Mouse (Mus musculus) hindbrain, embryonic 11.5 days (tissue): ENCODE results near the gene Ube2o. TPM values are rescaled to one million over a fixed set of nuclear protein-coding genes. Genes with fewer than 3 reads are reported as not detected.
A peak's percentile ranks its signal among the peaks of the same experiment; 100 is the strongest.

Source experiments
- ATAC-seq: fragments of 200-750 bp; cut with Nextera tagmentation; 2 replicates; pipeline ENCODE4 v1.8.0; 2017; ENCODE audit warnings: mild to moderate bottlenecking, moderate TSS enrichment, moderate library complexity; ENCODE audit not compliant: low FRiP score
- DNase-seq: peaks from one replicate; pipeline ENCODE4 v3.0.0-alpha.2; 2015; ENCODE audit warnings: low spot score
- H3K27ac ChIP-seq: fragments of 300-500 bp; sonication (generic); 2 replicates; pipeline ENCODE4 v1.5.1; 2014; ENCODE audit warnings: mild to moderate bottlenecking, low read depth, low read length
- H3K27me3 ChIP-seq: fragments of 300-500 bp; sonication (generic); 2 replicates; pipeline ENCODE4 v1.6.1; 2014; ENCODE audit warnings: mild to moderate bottlenecking, low read length, moderate library complexity, mixed read lengths; ENCODE audit not compliant: control insufficient read depth, insufficient read depth
- H3K36me3 ChIP-seq: fragments of 300-500 bp; sonication (generic); 2 replicates; pipeline ENCODE4 v1.6.1; 2014; ENCODE audit warnings: mild to moderate bottlenecking, low read length, moderate library complexity, mixed read lengths; ENCODE audit not compliant: control insufficient read depth, insufficient read depth
- H3K4me1 ChIP-seq: fragments of 300-500 bp; sonication (generic); replicated peaks from 2 replicates; pipeline ENCODE4 v1.6.1; 2014; ENCODE audit warnings: low read length, mixed read lengths; ENCODE audit not compliant: control insufficient read depth, insufficient read depth
- H3K4me2 ChIP-seq: fragments of 300-500 bp; sonication (generic); replicated peaks from 2 replicates; pipeline ENCODE4 v1.6.1; 2014; ENCODE audit warnings: mild to moderate bottlenecking, low read depth, low read length
- H3K4me3 ChIP-seq: fragments of 300-500 bp; sonication (generic); 2 replicates; pipeline ENCODE4 v1.5.1; 2014; ENCODE audit warnings: low read depth, low read length
- H3K9ac ChIP-seq: fragments of 300-500 bp; sonication (generic); 2 replicates; pipeline ENCODE4 v1.6.1; 2014; ENCODE audit warnings: low read depth, low read length
- H3K9me3 ChIP-seq: fragments of 300-500 bp; sonication (generic); 2 replicates; pipeline ENCODE4 v1.6.1; 2016; ENCODE audit warnings: low read length; ENCODE audit not compliant: control insufficient read depth
- WGBS: fragments of 180-500 bp; shearing (Covaris S2); extraction: QIAGEN DNeasy Blood & Tissue Kit; methylation state at CpG from one replicate; pipeline ENCODE4 v1.1.7; 2014; 5-methylcytosine and 5-hydroxymethylcytosine counted together
- polyA plus RNA-seq: library from polyadenylated mRNA; unstranded; fragments of >200 nt; fragmentation: Nextera tagmentation; extraction: Ambion mirVana; gene quantifications from 2 replicates; pipeline ENCODE4 v1.2.1, GENCODE M21; 2014

Ube2o gene
- polyA plus RNA-seq, 1 experiment from 2014 or later = 17.5 TPM

DNA sequence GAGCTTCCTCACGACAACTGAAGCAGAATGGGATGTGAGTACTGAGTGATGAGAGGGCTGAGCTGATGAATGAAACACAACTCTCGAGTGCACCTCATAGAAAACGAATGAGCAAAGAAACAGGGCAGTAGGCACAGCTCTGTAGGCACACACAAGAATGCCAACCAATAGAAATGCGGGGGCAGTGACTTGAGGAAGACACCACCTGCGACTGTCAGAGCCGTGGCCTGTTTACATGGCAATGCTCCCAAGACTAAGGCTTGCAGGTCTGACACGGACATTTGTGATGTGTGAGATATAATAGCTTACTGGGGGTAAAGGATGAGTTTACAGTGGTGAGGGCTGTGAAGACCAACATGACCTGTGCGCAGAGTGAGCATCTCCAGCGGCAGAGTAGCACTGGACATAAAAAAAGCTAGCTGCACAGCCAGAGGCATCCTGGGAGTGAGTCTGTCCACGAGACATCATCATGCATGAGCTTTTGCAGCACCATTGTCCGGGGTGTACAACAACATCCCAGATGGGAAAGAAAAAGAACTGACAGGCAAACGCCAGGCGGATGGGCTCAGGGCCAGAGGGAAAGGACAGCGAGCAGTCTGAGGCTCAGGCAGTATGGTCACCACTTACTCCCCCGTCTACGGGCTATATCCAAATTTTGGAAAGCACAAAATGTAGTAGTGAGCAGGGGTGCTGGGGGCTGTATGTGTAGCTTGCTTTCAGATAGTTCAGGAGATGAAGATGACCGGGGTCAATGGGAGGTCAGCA, 33.8 kb downstream of the Ube2o start:
- DNase-seq = no peak
- no peak overlapping the region for H3K4me2 ChIP-seq
- H3K36me3 ChIP-seq = peaks cover 22% of the 10 kb centered on the region
- no peak overlapping the region for H3K4me3 ChIP-seq
- H3K27ac ChIP-seq = no peak overlapping the region
- 87% methylated on average over 17 of the region's 17 CpGs for WGBS
- H3K9me3 ChIP-seq = no peaks in the 10 kb centered on the region
- no peak overlapping the region for H3K9ac ChIP-seq
- H3K4me1 ChIP-seq = no peaks in the 10 kb centered on the region
- no peak for ATAC-seq
- no peaks in the 10 kb centered on the region for H3K27me3 ChIP-seq

DNA sequence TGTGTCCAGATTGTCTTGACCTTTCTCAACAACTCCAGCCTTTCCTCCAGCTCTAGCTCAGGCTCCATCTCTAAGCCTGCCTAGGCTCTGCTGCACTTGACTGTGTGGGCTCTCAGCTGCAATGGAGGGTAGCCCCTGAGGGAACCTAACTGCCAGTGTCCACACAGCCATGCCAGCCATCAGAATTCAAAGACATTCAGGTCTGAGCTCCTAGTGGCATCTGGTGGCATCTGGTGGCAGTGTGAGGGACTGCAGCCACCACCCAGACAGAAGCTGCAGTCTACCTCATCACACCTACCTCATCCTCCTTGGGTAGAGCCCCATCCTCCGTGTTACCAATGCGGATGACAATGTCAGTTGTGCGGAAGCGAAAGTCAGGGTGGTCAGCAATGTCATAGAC, 38.1 kb downstream of the Ube2o start:
- Histone ChIP-seq H3K4me2 (no peak overlapping the region), H3K9ac (no peak overlapping the region), H3K4me1 (no peaks in the 10 kb centered on the region), H3K36me3 (peaks cover 36% of the 10 kb centered on the region), H3K27ac (no peak overlapping the region), H3K9me3 (no peaks in the 10 kb centered on the region), H3K4me3 (no peak overlapping the region), H3K27me3 (no peaks in the 10 kb centered on the region)
- ATAC-seq (no peak), DNase-seq (peak; percentile 49)
- 87% methylated on average over 4 of the region's 4 CpGs for WGBS

DNA sequence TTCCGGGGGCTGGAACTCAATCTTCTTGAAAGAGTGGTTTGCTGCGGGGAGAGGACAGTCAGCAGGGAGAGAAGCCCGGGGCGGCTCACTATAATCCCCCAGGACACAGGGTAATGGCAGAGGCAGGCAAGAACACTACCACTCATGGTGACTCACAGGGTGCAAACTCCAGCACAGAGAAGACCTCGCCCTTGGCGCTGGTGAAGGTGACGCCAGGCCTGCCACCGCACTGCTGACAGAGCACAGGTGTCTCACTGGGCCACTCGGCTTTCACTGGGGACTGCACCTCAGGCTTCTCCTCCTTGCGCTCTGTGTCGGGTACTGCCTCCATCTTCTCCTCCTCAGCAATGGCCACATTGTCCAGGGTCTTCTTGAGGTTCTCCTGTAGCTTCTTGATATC, 40.1 kb downstream of the Ube2o start:
- no peak for ATAC-seq
- no peaks in the 10 kb centered on the region for H3K27me3 ChIP-seq
- no peak overlapping the region for H3K4me2 ChIP-seq
- no peak overlapping the region for H3K4me3 ChIP-seq
- no peak overlapping the region for H3K9ac ChIP-seq
- 93% methylated on average over 11 of the region's 11 CpGs for WGBS
- H3K4me1 ChIP-seq = no peaks in the 10 kb centered on the region; the same call in 1 of the 2 replicates
- no peak overlapping the region for H3K27ac ChIP-seq
- no peaks in the 10 kb centered on the region for H3K9me3 ChIP-seq
- no peak for DNase-seq
- H3K36me3 ChIP-seq = peaks cover 35% of the 10 kb centered on the region

DNA sequence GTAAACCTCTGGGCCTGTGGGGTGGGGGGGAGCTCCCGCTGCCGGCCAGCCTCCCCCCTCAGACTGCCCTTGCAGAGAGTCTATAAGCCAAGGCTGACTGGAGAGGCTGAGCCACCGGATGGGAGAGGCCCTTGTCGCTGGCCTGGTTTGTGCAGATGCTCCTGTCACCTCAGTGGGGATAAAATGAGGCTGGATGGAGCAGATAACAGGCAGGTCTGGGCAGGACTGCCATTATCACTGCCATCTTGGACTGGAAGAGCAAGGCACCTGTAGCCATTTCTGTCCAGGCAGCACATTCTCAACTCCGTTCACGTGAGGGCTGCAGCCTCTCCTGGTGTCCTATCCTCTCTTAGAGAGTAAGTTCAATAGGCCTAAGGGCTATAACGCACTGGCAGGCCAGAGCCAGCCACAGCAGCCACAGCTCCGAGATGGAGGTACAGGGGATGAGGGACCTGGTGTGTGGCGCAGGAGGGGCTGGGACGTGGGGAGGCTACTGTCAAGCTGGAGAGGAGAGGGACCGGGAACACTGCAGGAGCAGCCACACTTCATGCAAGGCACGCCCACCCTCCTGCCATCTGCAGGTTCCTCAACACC, 43.0 kb downstream of the Ube2o start:
- Histone ChIP-seq H3K4me2 (no peak overlapping the region), H3K27me3 (peaks cover 9% of the 10 kb centered on the region), H3K9me3 (no peaks in the 10 kb centered on the region), H3K36me3 (peaks cover 17% of the 10 kb centered on the region; the same call in 1 of the 2 replicates), H3K4me3 (no peak overlapping the region), H3K4me1 (peaks cover 8% of the 10 kb centered on the region; the same call in 1 of the 2 replicates), H3K9ac (no peak overlapping the region), H3K27ac (no peak overlapping the region)
- no peak for ATAC-seq
- WGBS = 87% methylated on average over 12 of the region's 12 CpGs
- no peak for DNase-seq

DNA sequence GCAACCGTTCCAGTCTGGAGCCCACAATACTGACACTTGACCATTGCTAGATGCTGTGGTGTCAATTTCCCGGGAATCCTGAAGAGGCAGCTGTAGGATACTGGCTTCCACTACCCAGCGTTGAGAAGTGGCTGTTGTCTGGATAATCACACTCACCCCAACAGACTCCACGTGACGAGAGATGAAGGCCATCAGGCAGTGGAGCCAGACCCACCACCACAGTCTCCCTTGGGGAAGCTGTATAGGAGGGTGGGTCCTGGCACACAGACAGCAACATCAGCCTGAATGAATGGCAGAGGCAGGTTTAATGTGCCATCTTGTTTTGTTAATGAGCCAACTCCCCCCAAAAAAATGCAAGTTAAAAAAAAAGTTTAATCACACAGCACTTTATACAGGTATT, 43.9 kb downstream of the Ube2o start:
- 75% methylated on average over 5 of the region's 5 CpGs for WGBS
- Histone ChIP-seq H3K4me2 (no peak overlapping the region), H3K4me3 (no peak overlapping the region), H3K9ac (no peak overlapping the region), H3K9me3 (no peaks in the 10 kb centered on the region), H3K27ac (no peak overlapping the region), H3K27me3 (peaks cover 17% of the 10 kb centered on the region), H3K36me3 (peaks cover 14% of the 10 kb centered on the region; the same call in 1 of the 2 replicates), H3K4me1 (peaks cover 15% of the 10 kb centered on the region)
- DNase-seq = no peak
- no peak for ATAC-seq

DNA sequence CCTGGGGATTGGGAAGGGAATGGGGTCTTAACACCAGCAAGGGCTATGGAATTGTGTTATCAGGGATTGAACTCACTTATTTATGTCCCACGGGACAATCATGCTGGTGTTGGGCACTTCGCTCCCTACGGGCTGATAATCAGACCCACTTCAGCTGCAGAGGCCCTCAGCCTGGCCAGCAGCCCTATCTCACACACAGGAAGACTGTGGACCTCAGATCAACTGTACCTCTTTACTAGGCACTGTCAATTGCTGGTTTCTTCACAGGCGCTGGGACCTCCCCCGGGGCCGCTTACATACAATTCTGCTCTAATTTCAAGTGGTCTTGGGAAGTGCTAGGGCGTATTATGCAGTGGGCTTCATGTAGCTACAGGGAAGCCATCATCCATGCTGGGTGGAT, 44.6 kb downstream of the Ube2o start:
- H3K4me3 ChIP-seq = no peak overlapping the region
- ATAC-seq (no peak), DNase-seq (no peak)
- H3K36me3 ChIP-seq = peaks cover 14% of the 10 kb centered on the region; the same call in 1 of the 2 replicates
- no peak overlapping the region for H3K4me2 ChIP-seq
- no peak overlapping the region for H3K27ac ChIP-seq
- H3K9me3 ChIP-seq = no peaks in the 10 kb centered on the region
- 92% methylated on average over 7 of the region's 7 CpGs for WGBS
- peaks cover 21% of the 10 kb centered on the region for H3K4me1 ChIP-seq
- H3K27me3 ChIP-seq = peaks cover 24% of the 10 kb centered on the region
- H3K9ac ChIP-seq = no peak overlapping the region

DNA sequence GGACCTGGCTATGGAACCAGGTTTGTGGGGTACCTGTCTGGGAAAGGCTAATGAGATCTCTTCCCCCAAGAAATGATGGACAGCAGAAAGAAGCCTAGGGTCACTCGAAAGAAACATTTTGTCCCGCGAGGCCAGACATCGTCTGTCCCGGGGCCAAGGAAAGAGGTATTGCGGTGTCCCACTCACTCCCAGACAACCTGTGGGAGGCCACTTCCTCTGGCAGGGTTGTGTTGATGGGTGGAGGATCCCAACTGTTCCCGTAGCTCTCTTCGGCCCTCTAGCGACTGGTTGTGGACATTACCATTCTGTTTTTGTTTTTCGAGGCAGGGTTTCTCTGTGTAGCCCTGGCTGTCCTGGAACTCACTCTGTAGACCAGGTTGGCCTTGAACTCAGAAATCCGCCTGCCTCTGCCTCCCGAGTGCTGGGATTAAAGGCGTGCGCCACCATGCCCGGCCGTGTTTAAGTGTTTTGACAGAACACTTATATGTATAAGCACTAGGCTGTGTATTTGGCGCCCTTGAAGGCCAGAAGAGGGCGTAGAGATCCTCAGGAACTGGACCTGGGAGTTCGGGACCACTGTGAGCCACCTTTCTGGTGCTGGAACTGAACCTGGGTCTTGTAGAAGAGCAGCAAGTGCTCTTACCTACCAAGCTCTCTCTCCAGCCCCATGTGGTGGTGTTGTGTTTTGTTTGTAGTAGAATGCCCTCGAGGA, 46.9 kb downstream of the Ube2o start:
- Histone ChIP-seq H3K9me3 (no peaks in the 10 kb centered on the region), H3K27ac (no peak overlapping the region), H3K4me3 (peak overlapping the region; percentile 46; the same call in 1 of the 2 replicates), H3K36me3 (peaks cover under 1% of the 10 kb centered on the region; the same call in 1 of the 2 replicates), H3K4me1 (peaks cover 27% of the 10 kb centered on the region), H3K9ac (0 out of 2 replicates have a peak overlapping the region, but pooled peaks have one; percentile 1), H3K27me3 (peaks cover 34% of the 10 kb centered on the region), H3K4me2 (peak overlapping the region; percentile 77)
- DNase-seq (peak; percentile 87), ATAC-seq (peak; percentile 39; the same call in 1 of the 2 replicates)
- 20% methylated on average over 20 of the region's 20 CpGs for WGBS

DNA sequence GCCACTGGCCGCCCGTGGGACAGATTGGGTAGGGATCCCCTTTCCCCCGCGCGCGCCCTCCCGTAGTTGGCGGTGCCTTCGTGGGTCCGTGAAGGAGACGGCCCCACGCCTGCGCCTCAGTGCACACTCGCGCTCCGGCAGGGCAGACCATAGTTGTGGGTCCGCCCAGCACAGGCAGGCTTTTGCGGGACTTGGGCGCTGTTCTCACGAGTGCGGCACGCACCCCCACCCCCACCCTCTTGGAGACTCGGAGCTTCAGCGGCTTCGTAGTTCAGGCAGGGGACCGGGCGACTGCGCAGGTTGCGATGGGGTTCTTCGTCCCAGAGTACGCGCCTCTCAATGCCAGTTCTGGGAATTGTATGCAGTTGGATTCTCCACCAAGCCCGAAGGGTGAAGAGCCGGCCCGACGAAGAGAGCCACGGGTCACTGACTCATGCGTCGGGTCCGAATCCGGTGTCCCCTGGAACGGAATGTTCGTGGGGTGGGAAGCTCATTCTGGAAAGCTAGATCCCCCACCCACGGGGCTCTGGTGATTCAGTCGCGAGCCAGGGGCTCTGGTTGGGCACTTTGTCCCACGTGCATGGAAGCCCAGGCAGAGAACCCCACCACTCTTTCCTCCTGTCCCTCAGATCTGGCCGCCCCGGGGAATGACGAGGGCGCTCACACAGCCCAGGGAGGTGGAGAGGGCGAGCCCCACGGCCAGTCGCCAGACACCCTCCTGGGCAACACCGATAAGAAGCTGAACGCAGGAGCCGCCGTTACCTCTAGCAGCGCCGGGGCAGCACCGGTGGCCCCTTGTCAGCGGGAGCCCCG, 47.7 kb downstream of the Ube2o start:
- Histone ChIP-seq H3K36me3 (no peaks in the 10 kb centered on the region), H3K4me3 (peak overlapping the region; percentile 46), H3K4me1 (peaks cover 27% of the 10 kb centered on the region), H3K9me3 (no peaks in the 10 kb centered on the region), H3K4me2 (peak overlapping the region; percentile 77), H3K27ac (no peak overlapping the region), H3K27me3 (peaks cover 34% of the 10 kb centered on the region), H3K9ac (peak overlapping the region; percentile 39; the same call in 1 of the 2 replicates)
- DNase-seq (peak; percentile 56), ATAC-seq (peak; percentile 31; the same call in 1 of the 2 replicates)
- 1% methylated on average over 54 of the region's 63 CpGs for WGBS
